Mouse (Mus musculus) heart, embryonic 10.5 days (tissue): ENCODE measurements around the gene Spata7. TPM values are rescaled to one million over a fixed set of nuclear protein-coding genes. Genes with fewer than 3 reads are reported as not detected.
A peak's percentile ranks its signal among the peaks of the same experiment; 100 is the strongest.

Source experiments
- DNase-seq: peaks from one replicate; pipeline ENCODE4 v3.0.0-alpha.2; 2017; ENCODE audit warnings: low spot score
- H3K27ac ChIP-seq: fragments of 300-500 bp; sonication (generic); 2 replicates; pipeline ENCODE4 v1.5.1; 2016; ENCODE audit warnings: mild to moderate bottlenecking
- H3K27me3 ChIP-seq: fragments of 300-500 bp; sonication (generic); 2 replicates; pipeline ENCODE4 v1.6.1; 2016; ENCODE audit warnings: mild to moderate bottlenecking; ENCODE audit not compliant: poor library complexity, insufficient read depth, severe bottlenecking
- H3K36me3 ChIP-seq: fragments of 300-500 bp; sonication (generic); 2 replicates; pipeline ENCODE4 v1.6.1; 2016; ENCODE audit warnings: mild to moderate bottlenecking, moderate library complexity
- H3K4me1 ChIP-seq: fragments of 300-500 bp; sonication (generic); 2 replicates; pipeline ENCODE4 v1.6.1; 2016; ENCODE audit warnings: mild to moderate bottlenecking
- H3K4me3 ChIP-seq: fragments of 300-500 bp; sonication (generic); 2 replicates; pipeline ENCODE4 v1.5.1; 2016; ENCODE audit warnings: mild to moderate bottlenecking, moderate library complexity
- H3K9me3 ChIP-seq: fragments of 300-500 bp; sonication (generic); 2 replicates; pipeline ENCODE4 v1.6.1; 2016; ENCODE audit warnings: mild to moderate bottlenecking, moderate library complexity
- WGBS: fragments of 180-500 bp; shearing (Covaris S2); methylation state at CpG from one replicate; pipeline ENCODE4 v1.1.7; 2016; 5-methylcytosine and 5-hydroxymethylcytosine counted together
- polyA plus RNA-seq: library from polyadenylated mRNA; unstranded; fragments of >200 nt; fragmentation: Nextera tagmentation; extraction: Ambion mirVana; gene quantifications from 2 replicates; pipeline ENCODE4 v1.2.1, GENCODE M21; 2016

Spata7 gene
- polyA plus RNA-seq, 1 experiment from 2014 or later: 14.2 TPM

DNA sequence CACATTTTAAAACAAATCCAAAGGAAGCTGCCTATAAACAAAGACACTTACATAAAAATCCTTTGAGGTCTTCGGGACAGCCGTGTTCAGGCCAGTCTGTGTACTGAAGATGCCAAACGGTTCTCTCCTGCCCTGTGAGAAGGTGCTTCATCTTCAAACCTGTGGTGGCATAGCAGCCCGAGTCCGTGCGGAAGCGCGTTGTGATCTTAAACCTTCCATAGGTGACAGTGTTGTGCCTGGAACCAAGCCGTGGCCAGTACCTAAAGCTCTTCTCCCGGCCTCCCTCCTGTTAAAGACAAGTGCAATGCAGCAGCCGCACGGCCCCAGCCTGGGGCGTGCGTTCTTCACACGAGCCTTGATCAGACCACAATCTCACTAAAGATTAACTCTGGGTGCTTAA is 51.9 kb downstream of the Spata7 start:
- Histone ChIP-seq H3K4me1 (peaks cover 8% of the 10 kb centered on the region; the same call in 1 of the 2 replicates), H3K27ac (no peak overlapping the region), H3K4me3 (no peak overlapping the region), H3K9me3 (no peaks in the 10 kb centered on the region), H3K36me3 (peaks cover 51% of the 10 kb centered on the region), H3K27me3 (no peaks in the 10 kb centered on the region)
- 85% methylated on average over 15 of the region's 15 CpGs for WGBS
- peak; percentile 61 for DNase-seq

DNA sequence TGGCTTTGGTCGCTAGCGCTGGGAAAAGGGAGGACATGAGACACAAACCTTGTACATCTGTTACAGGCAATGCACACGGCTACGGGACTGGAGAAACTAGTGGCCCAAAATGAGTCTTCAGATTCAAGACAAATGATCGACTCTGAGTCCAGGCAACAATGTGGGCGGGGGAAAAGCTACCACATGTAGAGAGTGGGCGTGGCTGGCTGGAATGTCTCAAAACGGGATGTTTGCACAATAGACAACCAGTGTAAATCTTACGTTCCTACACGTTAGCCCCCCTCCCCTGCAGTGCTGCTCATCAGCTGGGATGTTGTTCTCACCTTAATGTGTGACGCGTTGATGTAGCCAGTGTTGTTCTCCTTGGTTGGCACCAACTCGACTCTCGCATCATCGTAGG is 54.2 kb downstream of the Spata7 start:
- peaks cover 8% of the 10 kb centered on the region; the same call in 1 of the 2 replicates for H3K4me1 ChIP-seq
- H3K27me3 ChIP-seq: no peaks in the 10 kb centered on the region
- WGBS: 87% methylated on average over 15 of the region's 15 CpGs
- peaks cover 60% of the 10 kb centered on the region for H3K36me3 ChIP-seq
- no peak overlapping the region for H3K4me3 ChIP-seq
- H3K9me3 ChIP-seq: no peaks in the 10 kb centered on the region
- no peak overlapping the region for H3K27ac ChIP-seq
- no peak for DNase-seq

DNA sequence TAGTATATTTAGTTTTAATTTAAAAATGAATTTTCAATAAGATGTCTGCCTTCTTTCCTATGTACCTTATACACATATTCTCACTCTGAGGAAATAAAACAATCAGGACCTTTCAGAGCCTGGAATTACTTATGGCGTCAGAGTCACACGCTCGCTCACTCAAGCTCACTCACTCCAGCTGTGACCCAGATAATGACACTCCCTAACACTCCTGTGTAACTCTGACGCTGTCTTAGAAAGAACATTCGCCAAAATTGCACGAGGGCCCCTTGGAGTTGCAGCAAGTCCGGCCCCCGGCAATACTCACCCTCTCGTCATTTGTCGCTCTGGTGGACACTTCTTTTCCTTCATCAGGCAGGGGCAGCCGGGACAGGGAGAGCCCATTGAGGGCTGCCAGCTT is 55.2 kb downstream of the Spata7 start:
- H3K27ac ChIP-seq: no peak overlapping the region; the same call in 1 of the 2 replicates
- no peaks in the 10 kb centered on the region for H3K27me3 ChIP-seq
- H3K4me1 ChIP-seq: peaks cover 8% of the 10 kb centered on the region; the same call in 1 of the 2 replicates
- WGBS: 50% methylated on average over 11 of the region's 11 CpGs
- DNase-seq: no peak
- peaks cover 68% of the 10 kb centered on the region for H3K36me3 ChIP-seq
- H3K9me3 ChIP-seq: no peaks in the 10 kb centered on the region
- peak overlapping the region; percentile 36 for H3K4me3 ChIP-seq

DNA sequence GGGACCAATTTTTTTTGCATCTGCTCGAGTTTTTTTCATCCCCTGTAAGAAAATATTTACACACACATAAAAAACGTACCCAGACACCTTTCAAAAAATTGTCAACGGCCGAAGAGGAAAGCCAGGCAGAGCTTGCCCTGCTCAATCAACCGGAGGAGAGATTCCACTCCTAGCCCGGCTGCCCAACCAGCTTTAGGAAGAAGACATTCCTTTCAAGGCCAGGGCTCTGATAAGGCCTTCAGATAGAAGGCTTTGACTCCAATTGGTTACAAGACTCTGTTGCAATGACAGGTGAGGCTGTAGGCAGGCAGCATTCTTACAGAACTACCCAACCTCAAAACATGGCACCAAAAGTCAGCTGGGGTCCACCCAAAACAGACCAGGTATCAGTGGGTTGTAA is 55.6 kb downstream of the Spata7 start:
- no peaks in the 10 kb centered on the region for H3K27me3 ChIP-seq
- peak overlapping the region; percentile 36 for H3K4me3 ChIP-seq
- DNase-seq: no peak
- peaks cover 68% of the 10 kb centered on the region for H3K36me3 ChIP-seq
- WGBS: 30% methylated on average over 6 of the region's 6 CpGs
- H3K9me3 ChIP-seq: no peaks in the 10 kb centered on the region
- H3K27ac ChIP-seq: no peak overlapping the region; the same call in 1 of the 2 replicates
- H3K4me1 ChIP-seq: peaks cover 8% of the 10 kb centered on the region; the same call in 1 of the 2 replicates

DNA sequence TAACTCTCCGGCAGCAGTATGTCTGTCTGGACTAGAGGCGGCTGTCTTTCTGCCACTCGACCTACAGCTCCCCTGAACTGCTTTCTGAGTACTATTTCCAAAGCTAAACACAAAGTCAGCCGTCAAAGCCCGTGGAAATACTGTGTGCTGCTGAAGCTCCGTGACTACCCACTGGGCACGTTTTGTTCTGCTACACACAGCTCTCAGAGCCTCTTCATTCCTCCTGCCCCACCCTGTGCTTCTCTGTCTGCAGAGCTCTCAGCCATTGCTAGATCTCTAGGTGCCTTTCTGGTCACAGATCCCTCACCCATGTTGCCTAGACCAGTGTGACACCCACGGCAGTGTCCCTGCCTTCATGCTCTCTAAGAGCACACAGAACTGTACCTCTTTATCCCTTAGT is 62.3 kb downstream of the Spata7 start:
- WGBS: 82% methylated on average over 8 of the region's 8 CpGs
- H3K4me1 ChIP-seq: no peaks in the 10 kb centered on the region
- no peaks in the 10 kb centered on the region for H3K9me3 ChIP-seq
- no peaks in the 10 kb centered on the region for H3K27me3 ChIP-seq
- DNase-seq: peak; percentile 58
- no peak overlapping the region for H3K27ac ChIP-seq
- peaks cover 81% of the 10 kb centered on the region for H3K36me3 ChIP-seq
- H3K4me3 ChIP-seq: no peak overlapping the region

DNA sequence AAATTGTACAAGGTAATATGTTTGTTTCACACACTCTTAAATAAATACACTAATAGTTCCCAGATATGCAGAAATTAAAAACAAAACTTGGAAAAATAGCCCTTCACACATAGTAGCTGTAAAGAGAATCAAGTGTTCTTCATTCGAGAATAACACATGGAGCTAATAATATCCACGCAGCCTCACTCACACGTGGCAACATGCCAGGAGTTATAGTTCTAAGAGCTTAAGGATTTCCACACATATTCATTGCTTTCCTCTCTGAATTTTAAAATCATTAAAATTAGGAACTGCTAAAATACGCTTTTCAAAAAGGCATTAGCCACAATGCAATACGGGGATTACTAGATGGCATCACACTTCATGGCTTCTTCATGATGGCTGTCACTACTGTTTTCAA is 69.2 kb downstream of the Spata7 start:
- no peak overlapping the region for H3K4me3 ChIP-seq
- no peak overlapping the region for H3K27ac ChIP-seq
- peaks cover 59% of the 10 kb centered on the region for H3K36me3 ChIP-seq
- 0 out of 2 replicates have a peak, but pooled peaks cover 3% of the 10 kb centered on the region for H3K4me1 ChIP-seq
- no peaks in the 10 kb centered on the region for H3K9me3 ChIP-seq
- 79% methylated on average over 5 of the region's 5 CpGs for WGBS
- DNase-seq: no peak
- no peaks in the 10 kb centered on the region for H3K27me3 ChIP-seq

DNA sequence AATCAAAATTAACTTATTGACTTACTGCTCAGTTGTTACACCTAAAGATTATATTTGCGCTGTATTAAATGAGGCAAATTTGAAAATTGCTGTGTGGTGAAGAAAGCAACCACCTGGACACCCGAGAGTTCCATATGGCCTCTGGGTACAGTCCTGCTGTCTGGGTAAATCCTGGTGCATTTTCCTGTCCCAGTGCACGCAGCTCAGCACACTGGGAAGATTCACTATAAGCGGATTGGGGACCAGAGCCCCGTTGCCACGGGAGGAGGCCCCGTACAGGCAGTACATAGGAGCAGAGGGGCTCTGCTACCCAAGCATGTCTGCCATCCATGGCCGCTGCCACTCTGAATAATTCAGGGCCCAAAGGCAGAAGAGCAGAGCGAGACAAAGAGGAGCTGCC is 73.6 kb downstream of the Spata7 start:
- Histone ChIP-seq H3K27me3 (no peaks in the 10 kb centered on the region), H3K9me3 (no peaks in the 10 kb centered on the region), H3K27ac (no peak overlapping the region), H3K4me3 (no peak overlapping the region), H3K36me3 (peaks cover 68% of the 10 kb centered on the region), H3K4me1 (no peaks in the 10 kb centered on the region)
- WGBS: 85% methylated on average over 9 of the region's 9 CpGs
- peak; percentile 61 for DNase-seq

DNA sequence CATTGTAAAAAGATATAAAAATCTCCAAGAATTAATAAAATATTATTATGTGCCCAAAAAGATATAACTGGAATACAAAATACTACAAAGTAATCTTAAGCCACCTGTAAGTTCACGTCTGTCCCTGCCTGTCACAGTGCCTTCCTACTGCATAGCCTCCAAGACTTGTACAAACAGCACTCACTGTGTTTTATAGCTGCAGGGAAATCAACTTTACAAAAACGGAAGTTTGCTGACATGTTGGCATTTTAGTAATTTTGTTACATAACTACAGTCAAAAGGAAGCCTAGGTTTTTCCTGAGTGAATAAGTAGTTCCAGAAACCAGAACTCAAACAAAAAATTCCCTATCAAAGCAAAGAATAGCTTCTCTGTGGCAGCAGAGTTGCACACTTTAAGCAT is 75.6 kb downstream of the Spata7 start:
- H3K4me1 ChIP-seq: no peaks in the 10 kb centered on the region
- H3K27ac ChIP-seq: no peak overlapping the region
- 83% methylated on average over 2 of the region's 2 CpGs for WGBS
- H3K36me3 ChIP-seq: peaks cover 79% of the 10 kb centered on the region
- no peaks in the 10 kb centered on the region for H3K9me3 ChIP-seq
- DNase-seq: no peak
- H3K27me3 ChIP-seq: no peaks in the 10 kb centered on the region
- no peak overlapping the region for H3K4me3 ChIP-seq

DNA sequence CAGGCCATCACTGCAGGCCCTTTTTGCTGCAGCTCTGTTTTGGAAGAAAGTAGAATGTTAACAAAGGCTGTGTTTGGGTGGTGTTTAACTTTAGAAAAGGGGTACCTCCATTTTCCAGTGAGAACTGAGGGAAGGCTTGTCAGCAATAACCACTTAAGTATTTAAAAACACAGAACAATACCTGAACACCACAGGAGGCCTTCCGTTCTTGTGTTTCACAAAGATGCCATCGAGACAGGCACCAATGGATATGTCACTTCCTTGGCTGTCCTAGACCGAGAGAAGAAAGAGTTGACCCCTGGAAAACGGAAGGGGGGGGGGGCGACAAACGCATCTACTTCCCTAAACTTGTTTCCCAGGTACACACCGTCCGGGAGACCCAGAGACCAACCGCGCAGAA is 76.0 kb downstream of the Spata7 start:
- no peak overlapping the region for H3K4me3 ChIP-seq
- no peaks in the 10 kb centered on the region for H3K9me3 ChIP-seq
- WGBS: 86% methylated on average over 10 of the region's 10 CpGs
- H3K27ac ChIP-seq: no peak overlapping the region
- H3K36me3 ChIP-seq: peaks cover 78% of the 10 kb centered on the region
- no peak for DNase-seq
- H3K27me3 ChIP-seq: no peaks in the 10 kb centered on the region
- H3K4me1 ChIP-seq: no peaks in the 10 kb centered on the region

DNA sequence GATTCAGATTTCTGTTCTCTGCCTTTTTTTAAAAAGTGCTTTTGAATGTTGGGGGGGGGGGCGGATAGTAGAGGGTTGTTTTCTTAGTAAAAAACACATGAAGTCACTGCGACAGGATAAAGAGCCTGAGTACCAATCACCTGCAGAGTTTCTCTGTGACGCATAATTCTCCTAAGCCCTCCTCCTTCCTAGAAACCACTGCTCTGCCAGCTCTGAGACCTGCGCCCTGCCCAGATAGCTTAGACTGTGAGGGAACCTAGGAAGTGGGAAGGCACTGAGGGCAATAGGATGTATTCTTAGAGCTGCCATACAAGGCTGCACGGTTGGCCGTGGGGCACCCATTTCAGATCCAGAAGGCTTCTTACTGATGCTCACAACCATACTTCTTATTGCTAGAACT is 84.9 kb downstream of the Spata7 start:
- 74% methylated on average over 6 of the region's 6 CpGs for WGBS
- no peak for DNase-seq
- Histone ChIP-seq H3K4me1 (peaks cover 36% of the 10 kb centered on the region), H3K36me3 (peaks cover 10% of the 10 kb centered on the region; the same call in 1 of the 2 replicates), H3K27me3 (no peaks in the 10 kb centered on the region), H3K4me3 (no peak overlapping the region), H3K27ac (no peak overlapping the region), H3K9me3 (no peaks in the 10 kb centered on the region)

DNA sequence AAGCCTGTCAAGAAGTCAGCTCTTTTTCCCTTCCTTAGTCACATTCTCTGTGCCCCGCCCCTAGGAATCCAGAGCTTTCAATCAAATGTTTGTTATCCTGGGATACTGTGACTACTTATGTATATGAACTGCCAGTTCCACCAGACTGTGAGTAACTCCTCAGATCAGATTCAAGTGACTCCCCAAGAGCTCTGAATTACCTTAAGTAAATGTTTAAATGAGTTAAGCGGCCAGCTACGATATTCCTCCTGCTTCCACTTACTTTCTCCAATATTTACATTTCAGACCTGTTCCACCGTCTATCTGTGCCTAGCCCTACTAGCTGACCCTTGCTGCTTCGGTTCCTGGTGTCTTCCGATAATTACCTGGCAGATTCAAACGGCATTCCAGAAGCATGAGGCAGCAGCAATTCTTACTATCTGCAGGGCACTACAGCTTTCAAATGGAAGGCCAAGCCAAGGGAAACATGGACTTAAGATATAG is 85.7 kb downstream of the Spata7 start:
- Histone ChIP-seq H3K36me3 (peaks cover 2% of the 10 kb centered on the region; the same call in 1 of the 2 replicates), H3K27ac (peak overlapping the region; percentile 74), H3K9me3 (no peaks in the 10 kb centered on the region), H3K4me1 (peaks cover 36% of the 10 kb centered on the region), H3K4me3 (no peak overlapping the region), H3K27me3 (no peaks in the 10 kb centered on the region)
- WGBS: 23% methylated on average over 7 of the region's 7 CpGs
- DNase-seq: no peak

DNA sequence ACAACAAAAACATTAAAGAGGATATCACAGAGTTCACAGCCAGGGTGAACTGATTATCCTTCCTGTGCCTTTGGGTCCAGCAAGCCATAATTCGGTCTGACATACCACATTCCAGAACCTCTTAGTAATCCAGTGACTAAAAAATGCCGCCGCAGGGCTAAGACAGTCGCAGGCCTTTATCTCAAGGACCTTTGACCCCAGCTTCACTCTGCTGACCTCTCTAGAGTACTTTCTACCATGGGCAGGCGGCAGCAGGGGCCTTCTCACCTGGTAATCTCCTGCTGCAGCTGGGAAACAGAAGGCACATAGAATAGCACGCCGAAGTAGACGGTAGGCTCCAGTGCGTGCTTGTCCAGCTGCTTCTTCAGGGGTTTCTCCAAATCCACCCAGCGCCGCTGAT is 86.8 kb downstream of the Spata7 start:
- H3K4me1 ChIP-seq: peaks cover 36% of the 10 kb centered on the region
- peak overlapping the region; percentile 74; the same call in 1 of the 2 replicates for H3K27ac ChIP-seq
- H3K36me3 ChIP-seq: no peaks in the 10 kb centered on the region
- H3K27me3 ChIP-seq: no peaks in the 10 kb centered on the region
- H3K9me3 ChIP-seq: no peaks in the 10 kb centered on the region
- 5% methylated on average over 11 of the region's 11 CpGs for WGBS
- H3K4me3 ChIP-seq: 0 out of 2 replicates have a peak overlapping the region, but pooled peaks have one; percentile 6
- no peak for DNase-seq

DNA sequence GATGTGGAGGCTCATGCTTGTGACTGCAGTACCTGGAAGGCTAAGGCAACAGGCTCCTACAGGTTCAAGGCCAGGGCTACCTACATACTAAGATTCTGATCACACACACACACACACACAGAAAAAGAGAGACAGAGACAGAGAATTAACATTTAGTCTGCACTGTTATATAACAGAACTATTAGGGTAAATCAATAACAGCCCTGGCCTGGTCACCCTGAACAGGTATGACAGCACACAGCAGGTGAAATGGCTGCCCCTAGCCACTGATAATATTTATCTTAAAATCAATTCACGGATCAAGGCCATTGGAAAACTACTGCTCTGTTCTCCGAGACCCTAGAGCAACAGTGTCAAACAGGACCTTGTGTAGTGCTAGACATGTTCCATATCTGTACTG is 88.2 kb downstream of the Spata7 start:
- Histone ChIP-seq H3K36me3 (no peaks in the 10 kb centered on the region), H3K27me3 (no peaks in the 10 kb centered on the region), H3K4me3 (no peak overlapping the region), H3K27ac (no peak overlapping the region), H3K9me3 (no peaks in the 10 kb centered on the region), H3K4me1 (peaks cover 36% of the 10 kb centered on the region)
- DNase-seq: no peak
- WGBS: 72% methylated on average over 2 of the region's 2 CpGs
